Mouse (Mus musculus) embryonic fibroblast, embryonic 13.5 days (primary cell): ENCODE measurements around the gene Artn.

ENCODE experiments used
- CTCF ChIP-seq: IDR thresholded peaks from 2 replicates; pipeline ENCODE4 v1.5.1; 2011; ENCODE audit warnings: mild to moderate bottlenecking, control low read depth, low read length, moderate library complexity, borderline replicate concordance; ENCODE audit not compliant: insufficient read depth
- POLR2A ChIP-seq: IDR thresholded peaks from 2 replicates; pipeline ENCODE4 v1.6.1; 2011; ENCODE audit warnings: low read depth, mild to moderate bottlenecking, control low read depth, low read length, moderate library complexity

DNA sequence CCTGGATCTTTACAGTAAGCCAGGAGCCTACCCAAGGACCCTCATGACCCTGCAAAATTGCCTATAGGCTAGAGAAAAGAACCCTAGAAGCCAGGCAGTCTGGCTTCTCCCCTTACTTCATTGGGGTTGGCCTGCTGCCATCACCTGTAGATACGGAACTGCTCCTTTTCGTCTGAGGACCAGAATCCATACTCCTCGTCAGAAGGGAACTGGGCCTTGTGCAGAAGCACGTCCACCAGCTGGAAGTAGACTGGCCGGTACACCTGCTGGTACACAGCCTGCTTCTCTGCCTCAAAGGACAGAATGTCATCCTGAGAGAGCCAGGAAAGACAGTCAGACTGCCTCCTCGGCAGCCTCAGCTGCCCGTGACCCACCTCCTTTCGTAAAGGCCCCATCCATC lies 24.8 kb downstream of the Artn start:
- TF ChIP-seq CTCF (no peak), POLR2A (no peak)
